In genomic region chr13:21469097-21469496, GRCm38 (mm10) we compare ENCODE assay signal across 9 mouse cellular contexts. TPM values are rescaled to one million over a fixed set of nuclear protein-coding genes. Genes with fewer than 3 reads are reported as not detected.
DNase-seq lines count a peak whose midpoint lies in the region; ATAC-seq and TF ChIP-seq lines count a peak whose summit lies in the region.
"Had no signal": no experiment of that assay in that cellular context is flagged by ENCODE, and none has a peak within 500 bp of the region (broad histone marks: within the 10 kb centered on the region; RNA-seq: fewer than 3 reads in every experiment).

No protein-coding gene starts in this region.

- no peak overlapping the region for H3K9ac ChIP-seq in lung, embryonic 16.5 days (ENCODE audit: low read length)
- H3K9ac ChIP-seq in forebrain, embryonic 16.5 days (replicated peaks; ENCODE audit: low read depth, low read length): no peak overlapping the region
- no peak overlapping the region for H3K9ac ChIP-seq in limb, embryonic 14.5 days (ENCODE audit: low read depth, low read length, severe bottlenecking)
- no peak overlapping the region for H3K9ac ChIP-seq in stomach, embryonic 15.5 days

- peak overlapping the region; percentile 2 for H3K4me3 ChIP-seq in lung, embryonic 16.5 days (ENCODE audit: low read length)
- H3K4me3 ChIP-seq in forebrain, embryonic 16.5 days (replicated peaks; ENCODE audit: low read length): no peak overlapping the region; the same call in 1 of the 2 replicates
- H3K4me3 ChIP-seq in limb, embryonic 14.5 days (replicated peaks; ENCODE audit: low read length): peak overlapping the region; percentile 60; the same call in 1 of the 2 replicates
- peak overlapping the region; percentile 66; the same call in 1 of the 2 replicates for H3K4me3 ChIP-seq in stomach, embryonic 15.5 days (replicated peaks)

- no peaks in the 10 kb centered on the region for H3K4me1 ChIP-seq in lung, embryonic 16.5 days (replicated peaks; ENCODE audit: control insufficient read depth, insufficient read depth, low read length)
- no peaks in the 10 kb centered on the region; the same call in 1 of the 2 replicates for H3K4me1 ChIP-seq in forebrain, embryonic 16.5 days (replicated peaks; ENCODE audit: control insufficient read depth, insufficient read depth, low read length)
- no peaks in the 10 kb centered on the region for H3K4me1 ChIP-seq in limb, embryonic 14.5 days (ENCODE audit: control insufficient read depth, insufficient read depth, low read length)
- H3K4me1 ChIP-seq in stomach, embryonic 15.5 days: no peaks in the 10 kb centered on the region

- H3K9me3 ChIP-seq in lung, embryonic 16.5 days (ENCODE audit: control insufficient read depth, low read length): peaks cover 4% of the 10 kb centered on the region; the same call in 1 of the 2 replicates
- no peaks in the 10 kb centered on the region for H3K9me3 ChIP-seq in forebrain, embryonic 16.5 days (ENCODE audit: control insufficient read depth, low read length)
- H3K9me3 ChIP-seq in limb, embryonic 14.5 days (ENCODE audit: control insufficient read depth, low read length): peaks cover 5% of the 10 kb centered on the region; the same call in 1 of the 2 replicates
- no peaks in the 10 kb centered on the region for H3K9me3 ChIP-seq in stomach, embryonic 15.5 days

- H3K27me3 ChIP-seq in lung, embryonic 16.5 days (ENCODE audit: control insufficient read depth, insufficient read depth, low read depth, low read length): peaks cover 3% of the 10 kb centered on the region; the same call in 1 of the 2 replicates
- H3K27me3 ChIP-seq in forebrain, embryonic 16.5 days (replicated peaks; ENCODE audit: control insufficient read depth, insufficient read depth, low read length): peaks cover 7% of the 10 kb centered on the region; the same call in 1 of the 2 replicates
- H3K27me3 ChIP-seq in limb, embryonic 14.5 days (ENCODE audit: control insufficient read depth, insufficient read depth, low read length): 0 out of 2 replicates have a peak, but pooled peaks cover 5% of the 10 kb centered on the region
- 0 out of 2 replicates have a peak, but pooled peaks cover 3% of the 10 kb centered on the region for H3K27me3 ChIP-seq in stomach, embryonic 15.5 days (replicated peaks)

- H3K27ac ChIP-seq in lung, embryonic 16.5 days (ENCODE audit: low read length): no peak overlapping the region
- no peak overlapping the region for H3K27ac ChIP-seq in forebrain, embryonic 16.5 days (ENCODE audit: low read length)
- no peak overlapping the region for H3K27ac ChIP-seq in limb, embryonic 14.5 days (replicated peaks; ENCODE audit: low read depth, low read length)
- H3K27ac ChIP-seq in stomach, embryonic 15.5 days: no peak overlapping the region
- H3K27ac ChIP-seq: macrophage had no signal

- no peak for TF ChIP-seq POLR2A in limb, embryonic 14.5 days (IDR thresholded peaks at IDR 0.05; ENCODE audit: borderline replicate concordance, extremely low read depth, insufficient read depth, insufficient read length)

- ATAC-seq in lung, embryonic 16.5 days (ENCODE audit: low read depth): peak; percentile 36; the same call in 1 of the 2 replicates
- no peak for ATAC-seq in forebrain, embryonic 16.5 days
- ATAC-seq in limb, embryonic 14.5 days (ENCODE audit: low FRiP score, low read depth): no peak
- no peak for ATAC-seq in stomach, embryonic 15.5 days (ENCODE audit: insufficient read depth, low FRiP score, low read depth)

- H3K4me2 ChIP-seq in lung, embryonic 16.5 days (ENCODE audit: low read depth, low read length): peak overlapping the region; percentile 97
- H3K4me2 ChIP-seq in forebrain, embryonic 16.5 days (ENCODE audit: low read length): peak overlapping the region; percentile 93
- peak overlapping the region; percentile 94 for H3K4me2 ChIP-seq in limb, embryonic 14.5 days (replicated peaks; ENCODE audit: low read depth, low read length, severe bottlenecking)
- H3K4me2 ChIP-seq in stomach, embryonic 15.5 days: peak overlapping the region; percentile 96; the same call in 1 of the 2 replicates

- H3K36me3 ChIP-seq in lung, embryonic 16.5 days (ENCODE audit: control insufficient read depth, insufficient read depth, low read length): no peaks in the 10 kb centered on the region
- no peaks in the 10 kb centered on the region for H3K36me3 ChIP-seq in forebrain, embryonic 16.5 days (ENCODE audit: control insufficient read depth, insufficient read depth)
- H3K36me3 ChIP-seq in limb, embryonic 14.5 days (ENCODE audit: control insufficient read depth, insufficient read depth, low read length): no peaks in the 10 kb centered on the region
- H3K36me3 ChIP-seq in stomach, embryonic 15.5 days: no peaks in the 10 kb centered on the region

- WGBS in lung, embryonic 16.5 days: 22% methylated on average over 9 of the region's 9 CpGs
- WGBS in forebrain, embryonic 16.5 days: 18% methylated on average over 9 of the region's 9 CpGs
- 43% methylated on average over 9 of the region's 9 CpGs for WGBS in limb, embryonic 14.5 days
- 32% methylated on average over 9 of the region's 9 CpGs for WGBS in stomach, embryonic 15.5 days

- no peak for DNase-seq in lung, postnatal 36 days
- DNase-seq in limb, embryonic 14.5 days (ENCODE audit: low spot score): no peak
- DNase-seq in urinary bladder, postnatal 10 days (ENCODE audit: low spot score): no peak
- DNase-seq in yolk sac, embryonic 10.5 days (ENCODE audit: low spot score): no peak

RNA-seq across cellular contexts. Expression of gene Nkapl, which starts 0.8 kb away (rescaled TPM):
- 3.7 and 4.0 TPM in 2 replicates for polyA plus RNA-seq in lung, embryonic 16.5 days (2015; fragmentation: Nextera tagmentation; extraction: Ambion mirVana)
- 2.8 and 4.3 TPM in 2 replicates for polyA plus RNA-seq in forebrain, embryonic 16.5 days (2015; fragmentation: Nextera tagmentation; extraction: Ambion mirVana)
- 0.55 and 0.69 TPM in 2 replicates for polyA plus RNA-seq in limb, embryonic 14.5 days (2012; rRNA removed)
- polyA plus RNA-seq in limb, embryonic 14.5 days (2014; fragmentation: Nextera tagmentation; extraction: Ambion mirVana): 2.4 and 2.6 TPM in 2 replicates
- polyA plus RNA-seq in stomach, embryonic 15.5 days (2015; fragmentation: Nextera tagmentation; extraction: Ambion mirVana): 2.4 and 2.6 TPM in 2 replicates

RNA-seq across cellular contexts. Expression of gene Zkscan4, which starts 9.6 kb away (rescaled TPM):
- polyA plus RNA-seq in lung, embryonic 16.5 days (2015; fragmentation: Nextera tagmentation; extraction: Ambion mirVana): 2.8 and 3.9 TPM in 2 replicates
- 10.1 and 10.7 TPM in 2 replicates for polyA plus RNA-seq in forebrain, embryonic 16.5 days (2015; fragmentation: Nextera tagmentation; extraction: Ambion mirVana)
- polyA plus RNA-seq in limb, embryonic 14.5 days (2012; rRNA removed): 1.8 and 2.2 TPM in 2 replicates
- polyA plus RNA-seq in limb, embryonic 14.5 days (2014; fragmentation: Nextera tagmentation; extraction: Ambion mirVana): 2.9 and 3.8 TPM in 2 replicates
- polyA plus RNA-seq in stomach, embryonic 15.5 days (2015; fragmentation: Nextera tagmentation; extraction: Ambion mirVana): 2.9 and 3.1 TPM in 2 replicates
- polyA plus RNA-seq: inflammation-experienced regulatory T-cells, adult 6 months had no signal

RNA-seq across cellular contexts. Expression of gene Gm10065, which starts 10.1 kb away (rescaled TPM):
- not detected in 2 replicates for polyA plus RNA-seq in lung, embryonic 16.5 days (2015; fragmentation: Nextera tagmentation; extraction: Ambion mirVana)
- polyA plus RNA-seq in forebrain, embryonic 16.5 days (2015; fragmentation: Nextera tagmentation; extraction: Ambion mirVana): not detected in 2 replicates
- not detected in 2 replicates for polyA plus RNA-seq in limb, embryonic 14.5 days (2012; rRNA removed)
- polyA plus RNA-seq in limb, embryonic 14.5 days (2014; fragmentation: Nextera tagmentation; extraction: Ambion mirVana): not detected in 2 replicates
- not detected in 2 replicates for polyA plus RNA-seq in stomach, embryonic 15.5 days (2015; fragmentation: Nextera tagmentation; extraction: Ambion mirVana)
- polyA plus RNA-seq: inflammation-experienced regulatory T-cells, adult 6 months; macrophage had no signal

RNA-seq across cellular contexts. Expression of gene Zscan26, which starts 15.6 kb away (rescaled TPM):
- polyA plus RNA-seq in lung, embryonic 16.5 days (2015; fragmentation: Nextera tagmentation; extraction: Ambion mirVana): 35.1 and 39.0 TPM in 2 replicates
- 16.2 and 22.1 TPM in 2 replicates for polyA plus RNA-seq in forebrain, embryonic 16.5 days (2015; fragmentation: Nextera tagmentation; extraction: Ambion mirVana)
- polyA plus RNA-seq in limb, embryonic 14.5 days (2012; rRNA removed): 44.6 and 52.4 TPM in 2 replicates
- 17.7 and 20.5 TPM in 2 replicates for polyA plus RNA-seq in limb, embryonic 14.5 days (2014; fragmentation: Nextera tagmentation; extraction: Ambion mirVana)
- 33.0 and 36.3 TPM in 2 replicates for polyA plus RNA-seq in stomach, embryonic 15.5 days (2015; fragmentation: Nextera tagmentation; extraction: Ambion mirVana)

RNA-seq across cellular contexts. Expression of gene AK157302, which starts 25.9 kb away (rescaled TPM):
- polyA plus RNA-seq in lung, embryonic 16.5 days (2015; fragmentation: Nextera tagmentation; extraction: Ambion mirVana): 0.80 and 1.4 TPM in 2 replicates
- polyA plus RNA-seq in forebrain, embryonic 16.5 days (2015; fragmentation: Nextera tagmentation; extraction: Ambion mirVana): 0.35 and 0.48 TPM in 2 replicates
- 0.17 and 0.30 TPM in 2 replicates for polyA plus RNA-seq in limb, embryonic 14.5 days (2012; rRNA removed)
- 0.28 and 0.29 TPM in 2 replicates for polyA plus RNA-seq in limb, embryonic 14.5 days (2014; fragmentation: Nextera tagmentation; extraction: Ambion mirVana)
- polyA plus RNA-seq in stomach, embryonic 15.5 days (2015; fragmentation: Nextera tagmentation; extraction: Ambion mirVana): 0.68 and 1.1 TPM in 2 replicates
